ENCODE assay signal across 24 mouse cellular contexts in the genomic region with DNA sequence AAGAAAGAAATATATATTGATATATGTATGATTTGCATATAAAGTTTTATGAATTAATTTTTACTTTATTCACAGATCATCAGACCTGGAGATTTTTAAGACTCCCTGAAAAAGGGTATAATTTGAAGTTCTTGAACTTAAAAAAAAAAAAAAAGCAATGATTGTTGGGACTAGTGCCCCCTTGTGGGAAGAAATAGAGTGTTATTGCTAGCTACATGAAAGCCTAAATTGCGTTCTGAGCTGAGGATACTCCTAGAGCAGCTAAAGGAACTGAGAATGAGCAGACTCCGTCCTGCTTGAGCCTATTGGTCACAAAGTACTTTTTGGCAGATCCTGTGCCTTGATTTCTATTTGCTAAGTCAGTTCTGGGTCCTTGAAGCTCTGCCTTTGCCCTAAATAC. TPM values are rescaled to one million over a fixed set of nuclear protein-coding genes. Genes with fewer than 3 reads are reported as not detected.
A peak's percentile ranks its signal among the peaks of the same experiment; 100 is the strongest.
DNase-seq lines count a peak whose midpoint lies in the region; ATAC-seq and TF ChIP-seq lines count a peak whose summit lies in the region.
"Not testable (repeated sequence)": the region's sequence is repeated elsewhere in the genome, so short reads cannot be mapped to it uniquely, and the experiment has no call there.
"Had no signal": no experiment of that assay in that cellular context is flagged by ENCODE, and none has a peak within 500 bp of the region (broad histone marks: within the 10 kb centered on the region; RNA-seq: fewer than 3 reads in every experiment).

No protein-coding gene starts in this region.

- not testable (repeated sequence) for TF ChIP-seq EP300 in CH12.LX (IDR thresholded peaks at IDR 0.05; ENCODE audit: low read length); liver, postnatal 0 days (IDR thresholded peaks at IDR 0.05; ENCODE audit: low read depth)

- not testable (repeated sequence) for H3K27ac ChIP-seq in CH12.LX (ENCODE audit: insufficient read depth, low read depth); forebrain, embryonic 14.5 days (ENCODE audit: low read depth, low read length); hindbrain, postnatal 0 days; liver, postnatal 0 days (ENCODE audit: low read depth)

- H3K9me3 ChIP-seq in CH12.LX (replicated peaks; ENCODE audit: low read length); forebrain, embryonic 14.5 days (replicated peaks; ENCODE audit: control insufficient read depth, low read length); hindbrain, postnatal 0 days (ENCODE audit: low read length); liver, postnatal 0 days (ENCODE audit: low read length): not testable (repeated sequence)

- in situ Hi-C loops in CH12.LX (cut with MboI; ENCODE audit: low pct_ligation_motif_present, low pct_unique_long_range_greater_than_20kb, low sequenced_read_pairs); Patski (cut with MboI; ENCODE audit: low pct_unique_long_range_greater_than_20kb): not testable (repeated sequence)

- peak; percentile 54 for DNase-seq in CH12.LX (ENCODE audit: extremely low read depth)
- not testable (repeated sequence) for DNase-seq in Patski (ENCODE audit: low read depth, low spot score); liver, postnatal 0 days
- DNase-seq in c-Kit-positive CD71-positive TER-119-negative erythroid progenitor cells, embryonic 14.5 days (ENCODE audit: low read depth) = peak; percentile 4
- peak; percentile 33 for DNase-seq in forebrain, embryonic 14.5 days (ENCODE audit: low spot score)
- DNase-seq in hindbrain, postnatal 0 days (ENCODE audit: low spot score) = peak; percentile 29
- peak; percentile 32 for DNase-seq in retina, embryonic 14.5 days (ENCODE audit: low spot score)

- H3K4me2 ChIP-seq in CH12.LX (ENCODE audit: insufficient read depth, low read depth, poor library complexity, severe bottlenecking); forebrain, embryonic 14.5 days (ENCODE audit: low read length); hindbrain, postnatal 0 days (ENCODE audit: low read depth, low read length); liver, postnatal 0 days (ENCODE audit: low read depth, low read length): not testable (repeated sequence)

- POLR2A ChIA-PET in Patski (lab: Charles Lee) = not testable (repeated sequence)

- not testable (repeated sequence) for TF ChIP-seq RAD21 in CH12.LX (IDR thresholded peaks at IDR 0.05; ENCODE audit: low read depth, low read length)

- not testable (repeated sequence) for H3K27me3 ChIP-seq in CH12.LX (replicated peaks); Patski; forebrain, embryonic 14.5 days (replicated peaks; ENCODE audit: control insufficient read depth, insufficient read depth, low read length); hindbrain, postnatal 0 days (ENCODE audit: insufficient read depth, low read length); liver, postnatal 0 days (ENCODE audit: insufficient read depth, low read length)

- H3K4me1 ChIP-seq in CH12.LX (ENCODE audit: control insufficient read depth in 1 of 2, insufficient read depth in 2 of 2); forebrain, embryonic 14.5 days (ENCODE audit: control insufficient read depth, insufficient read depth, low read length); hindbrain, postnatal 0 days (ENCODE audit: insufficient read depth, low read length); liver, postnatal 0 days (ENCODE audit: insufficient read depth): not testable (repeated sequence)

- not testable (repeated sequence) for H3K9ac ChIP-seq in CH12.LX (ENCODE audit: insufficient read depth, low read depth); forebrain, embryonic 14.5 days (ENCODE audit: low read length); hindbrain, postnatal 0 days (replicated peaks; ENCODE audit: low read length); liver, postnatal 0 days (replicated peaks)

- 37% methylated on average over 2 of the region's 2 CpGs for WGBS in forebrain, embryonic 14.5 days
- WGBS in hindbrain, postnatal 0 days = 39% methylated on average over 2 of the region's 2 CpGs
- WGBS in liver, postnatal 0 days (ENCODE audit: insufficient replicate concordance) = 33% methylated on average over 2 of the region's 2 CpGs

- not testable (repeated sequence) for ATAC-seq in Patski; forebrain, embryonic 14.5 days; hindbrain, postnatal 0 days; liver, postnatal 0 days

- not testable (repeated sequence) for H3K4me3 ChIP-seq in CH12.LX (replicated peaks in 1 of 3; ENCODE audit: low read depth in 2 of 3, low read length in 2 of 3, poor library complexity in 1 of 3); forebrain, embryonic 14.5 days (ENCODE audit: low read depth, low read length); hindbrain, postnatal 0 days (ENCODE audit: low read length); liver, postnatal 0 days (ENCODE audit: low read depth, low read length)

- dilution Hi-C loops in CH12.LX (cut with MboI; ENCODE audit: extremely low pct_ligation_motif_present, extremely low pct_unique_long_range_greater_than_20kb, low sequenced_read_pairs) = not testable (repeated sequence)

- TF ChIP-seq POLR2A in CH12.LX (IDR thresholded peaks at IDR 0.05; ENCODE audit: low read depth, low read length) = not testable (repeated sequence)

- H3K36me3 ChIP-seq in CH12.LX (replicated peaks in 1 of 2; ENCODE audit: control insufficient read depth in 1 of 2, insufficient read depth in 1 of 2, low read length in 1 of 2); forebrain, embryonic 14.5 days (ENCODE audit: control insufficient read depth, insufficient read depth, low read length); hindbrain, postnatal 0 days (ENCODE audit: insufficient read depth, low read length); liver, postnatal 0 days (replicated peaks; ENCODE audit: insufficient read depth, low read length): not testable (repeated sequence)

- not testable (repeated sequence) for H3K79me2 ChIP-seq in CH12.LX (replicated peaks; ENCODE audit: control insufficient read depth, extremely low read depth, insufficient read depth, poor library complexity, severe bottlenecking)

- CTCF ChIA-PET in Patski (lab: Charles Lee) = not testable (repeated sequence)

- peak; percentile 45 to 67; a peak in 3 of 4 replicates for TF ChIP-seq CTCF in CH12.LX (conservative IDR thresholded peaks at IDR 0.05 in 1 of 2, IDR thresholded peaks at IDR 0.05 in 1 of 2; ENCODE audit: low read depth in 2 of 2, low read length in 2 of 2)
- TF ChIP-seq CTCF in Patski (IDR thresholded peaks at IDR 0.05) = peak; percentile 17
- peak; percentile 28; the same call in 1 of the 2 replicates for TF ChIP-seq CTCF in hindbrain, postnatal 0 days (IDR thresholded peaks at IDR 0.05; ENCODE audit: low read depth)
- peak; percentile 41 for TF ChIP-seq CTCF in liver, postnatal 0 days (IDR thresholded peaks at IDR 0.05; ENCODE audit: low read depth)

RNA-seq across cellular contexts. Expression of gene Olfr1380, which starts 18.4 kb away (rescaled TPM):
- total RNA-seq in CH12.LX (2012; rRNA removed) (not detected in 2 replicates), CH12.LX (2014; rRNA removed) (not detected in 2 replicates)
- polyA plus RNA-seq in CH12.LX (2012; ENCODE audit: insufficient read length, low read depth) (not detected in 2 replicates), Patski (2021) (not detected)
- not detected in 2 replicates for polyA plus RNA-seq in forebrain, embryonic 14.5 days (2014; fragmentation: Nextera tagmentation; extraction: Ambion mirVana)
- total RNA-seq in hindbrain, postnatal 0 days (2014; rRNA removed) = not detected in 2 replicates
- polyA plus RNA-seq in hindbrain, postnatal 0 days (2015; fragmentation: Nextera tagmentation; extraction: Ambion mirVana) = not detected in 2 replicates
- not detected in 2 replicates for polyA plus RNA-seq in liver, postnatal 0 days (2015; fragmentation: Nextera tagmentation; extraction: Ambion mirVana)
- total RNA-seq: adrenal gland, postnatal 25 days; gastrocnemius, adult 8-10 months; heart, adult 18-20 months; layer of hippocampus, postnatal 36 days; left cerebral cortex, postnatal 36 days; liver, adult 2 months had no signal
- polyA plus RNA-seq: activated CD4-positive, CD25-positive, alpha-beta regulatory T cell, adult 4 months; embryonic facial prominence, embryonic 10.5 days; forebrain, embryonic 16.5 days; heart, embryonic 15.5 days; hindbrain, embryonic 10.5 days; intestine, embryonic 14.5 days; kidney, embryonic 15.5 days; liver, adult 2 months; lung, adult 2 months; midbrain, embryonic 13.5 days; small intestine, adult 2 months; urinary bladder, adult 2 months had no signal

RNA-seq across cellular contexts. Expression of gene Olfr1381, which starts 31.8 kb away (rescaled TPM):
- not detected in 2 replicates for total RNA-seq in CH12.LX (2012; rRNA removed)
- not detected in 2 replicates for total RNA-seq in CH12.LX (2014; rRNA removed)
- polyA plus RNA-seq in CH12.LX (2012; ENCODE audit: insufficient read length, low read depth) = not detected in 2 replicates
- not detected for polyA plus RNA-seq in Patski (2021)
- polyA plus RNA-seq in forebrain, embryonic 14.5 days (2014; fragmentation: Nextera tagmentation; extraction: Ambion mirVana) = not detected in 2 replicates
- not detected in 2 replicates for total RNA-seq in hindbrain, postnatal 0 days (2014; rRNA removed)
- not detected in 2 replicates for polyA plus RNA-seq in hindbrain, postnatal 0 days (2015; fragmentation: Nextera tagmentation; extraction: Ambion mirVana)
- not detected in 2 replicates for polyA plus RNA-seq in liver, postnatal 0 days (2015; fragmentation: Nextera tagmentation; extraction: Ambion mirVana)
- total RNA-seq: adrenal gland, postnatal 25 days; gastrocnemius, adult 8-10 months; heart, adult 18-20 months; layer of hippocampus, postnatal 36 days; left cerebral cortex, postnatal 36 days; liver, adult 2 months had no signal
- polyA plus RNA-seq: activated CD4-positive, CD25-positive, alpha-beta regulatory T cell, adult 4 months; embryonic facial prominence, embryonic 10.5 days; forebrain, embryonic 16.5 days; heart, embryonic 15.5 days; hindbrain, embryonic 10.5 days; intestine, embryonic 14.5 days; liver, adult 2 months; lung, adult 2 months; midbrain, embryonic 13.5 days; small intestine, adult 2 months; urinary bladder, adult 2 months had no signal

RNA-seq across cellular contexts. Expression of gene Flt4, which starts 34.0 kb away (rescaled TPM):
- total RNA-seq in CH12.LX (2012; rRNA removed) = 0.08 and 0.17 TPM in 2 replicates
- total RNA-seq in CH12.LX (2014; rRNA removed) = not detected in 2 replicates
- polyA plus RNA-seq in CH12.LX (2012; ENCODE audit: insufficient read length, low read depth) = 0.06 and 0.08 TPM in 2 replicates
- polyA plus RNA-seq in Patski (2021) = 10.6 TPM
- polyA plus RNA-seq in forebrain, embryonic 14.5 days (2014; fragmentation: Nextera tagmentation; extraction: Ambion mirVana) = 1.8 TPM in 2 replicates
- 2.5 and 3.7 TPM in 2 replicates for total RNA-seq in hindbrain, postnatal 0 days (2014; rRNA removed)
- polyA plus RNA-seq in hindbrain, postnatal 0 days (2015; fragmentation: Nextera tagmentation; extraction: Ambion mirVana) = 1.2 TPM in 2 replicates
- polyA plus RNA-seq in liver, postnatal 0 days (2015; fragmentation: Nextera tagmentation; extraction: Ambion mirVana) = 4.3 and 4.9 TPM in 2 replicates
- polyA plus RNA-seq: activated CD4-positive, CD25-positive, alpha-beta regulatory T cell, adult 4 months had no signal

RNA-seq across cellular contexts. Expression of gene Olfr1382, which starts 47.0 kb away (rescaled TPM):
- total RNA-seq in CH12.LX (2012; rRNA removed) (not detected in 2 replicates), CH12.LX (2014; rRNA removed) (not detected in 2 replicates)
- polyA plus RNA-seq in CH12.LX (2012; ENCODE audit: insufficient read length, low read depth) (not detected in 2 replicates), Patski (2021) (not detected)
- polyA plus RNA-seq in forebrain, embryonic 14.5 days (2014; fragmentation: Nextera tagmentation; extraction: Ambion mirVana) = not detected in 2 replicates
- not detected in 2 replicates for total RNA-seq in hindbrain, postnatal 0 days (2014; rRNA removed)
- not detected in 2 replicates for polyA plus RNA-seq in hindbrain, postnatal 0 days (2015; fragmentation: Nextera tagmentation; extraction: Ambion mirVana)
- polyA plus RNA-seq in liver, postnatal 0 days (2015; fragmentation: Nextera tagmentation; extraction: Ambion mirVana) = not detected in 2 replicates
- total RNA-seq: adrenal gland, postnatal 25 days; heart, adult 18-20 months; layer of hippocampus, postnatal 36 days; left cerebral cortex, postnatal 36 days; liver, adult 2 months had no signal
- polyA plus RNA-seq: activated CD4-positive, CD25-positive, alpha-beta regulatory T cell, adult 4 months; embryonic facial prominence, embryonic 10.5 days; forebrain, embryonic 16.5 days; heart, embryonic 15.5 days; hindbrain, embryonic 10.5 days; intestine, embryonic 14.5 days; kidney, embryonic 15.5 days; liver, adult 2 months; lung, adult 2 months; midbrain, embryonic 13.5 days; small intestine, adult 2 months; urinary bladder, adult 2 months had no signal

RNA-seq across cellular contexts. Expression of gene Olfr1383, which starts 55.6 kb away (rescaled TPM):
- total RNA-seq in CH12.LX (2012; rRNA removed) = not detected in 2 replicates
- not detected in 2 replicates for total RNA-seq in CH12.LX (2014; rRNA removed)
- polyA plus RNA-seq in CH12.LX (2012; ENCODE audit: insufficient read length, low read depth) = not detected in 2 replicates
- polyA plus RNA-seq in Patski (2021) = 0.45 TPM
- not detected in 2 replicates for polyA plus RNA-seq in forebrain, embryonic 14.5 days (2014; fragmentation: Nextera tagmentation; extraction: Ambion mirVana)
- not detected in 2 replicates for total RNA-seq in hindbrain, postnatal 0 days (2014; rRNA removed)
- not detected in 2 replicates for polyA plus RNA-seq in hindbrain, postnatal 0 days (2015; fragmentation: Nextera tagmentation; extraction: Ambion mirVana)
- polyA plus RNA-seq in liver, postnatal 0 days (2015; fragmentation: Nextera tagmentation; extraction: Ambion mirVana) = not detected in 2 replicates
- total RNA-seq: adrenal gland, postnatal 25 days; layer of hippocampus, postnatal 36 days; left cerebral cortex, postnatal 36 days; liver, adult 2 months had no signal
- polyA plus RNA-seq: activated CD4-positive, CD25-positive, alpha-beta regulatory T cell, adult 4 months; embryonic facial prominence, embryonic 10.5 days; forebrain, embryonic 16.5 days; heart, embryonic 15.5 days; hindbrain, embryonic 10.5 days; intestine, embryonic 14.5 days; kidney, embryonic 15.5 days; liver, adult 2 months; lung, adult 2 months; midbrain, embryonic 13.5 days; small intestine, adult 2 months; urinary bladder, adult 2 months had no signal
